Mouse (Mus musculus): ENCODE data around the gene Gpr19.

DNA sequence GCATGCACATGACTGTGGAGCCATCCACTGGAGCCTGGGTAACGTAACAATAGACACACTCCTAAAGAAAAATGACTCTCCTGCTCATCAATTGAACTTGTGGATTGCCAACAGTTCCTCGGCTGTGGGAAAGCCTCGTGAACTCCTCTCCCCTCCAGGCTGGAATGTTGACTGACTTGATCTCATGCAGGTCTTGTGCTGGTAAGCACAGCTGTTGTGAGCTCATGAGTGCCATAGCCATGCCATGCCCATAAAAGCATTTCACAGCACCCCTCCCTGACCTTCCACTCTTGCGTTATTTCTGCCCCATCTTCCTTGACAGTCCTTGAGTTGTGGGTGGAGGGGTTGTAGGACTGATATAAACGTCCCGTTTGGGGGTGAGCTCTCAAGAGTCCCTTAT, 78.0 kb downstream of the Gpr19 start:
- no peak for TF ChIP-seq CTCF (IDR thresholded peaks at IDR 0.05; ENCODE audit: borderline replicate concordance, control insufficient read depth, extremely low read depth, insufficient read depth, low read length, poor library complexity)
- TF ChIP-seq POLR2A (IDR thresholded peaks at IDR 0.05; ENCODE audit: control insufficient read depth, extremely low read depth, insufficient read depth, low read length, poor library complexity) = no peak
